Mouse (Mus musculus): ENCODE results near the gene Sox4. TPM values are rescaled to one million over a fixed set of nuclear protein-coding genes. Genes with fewer than 3 reads are reported as not detected.

The Sox4 gene
- polyA plus RNA-seq, 1 experiment from 2014 or later, result 3.6 TPM

DNA sequence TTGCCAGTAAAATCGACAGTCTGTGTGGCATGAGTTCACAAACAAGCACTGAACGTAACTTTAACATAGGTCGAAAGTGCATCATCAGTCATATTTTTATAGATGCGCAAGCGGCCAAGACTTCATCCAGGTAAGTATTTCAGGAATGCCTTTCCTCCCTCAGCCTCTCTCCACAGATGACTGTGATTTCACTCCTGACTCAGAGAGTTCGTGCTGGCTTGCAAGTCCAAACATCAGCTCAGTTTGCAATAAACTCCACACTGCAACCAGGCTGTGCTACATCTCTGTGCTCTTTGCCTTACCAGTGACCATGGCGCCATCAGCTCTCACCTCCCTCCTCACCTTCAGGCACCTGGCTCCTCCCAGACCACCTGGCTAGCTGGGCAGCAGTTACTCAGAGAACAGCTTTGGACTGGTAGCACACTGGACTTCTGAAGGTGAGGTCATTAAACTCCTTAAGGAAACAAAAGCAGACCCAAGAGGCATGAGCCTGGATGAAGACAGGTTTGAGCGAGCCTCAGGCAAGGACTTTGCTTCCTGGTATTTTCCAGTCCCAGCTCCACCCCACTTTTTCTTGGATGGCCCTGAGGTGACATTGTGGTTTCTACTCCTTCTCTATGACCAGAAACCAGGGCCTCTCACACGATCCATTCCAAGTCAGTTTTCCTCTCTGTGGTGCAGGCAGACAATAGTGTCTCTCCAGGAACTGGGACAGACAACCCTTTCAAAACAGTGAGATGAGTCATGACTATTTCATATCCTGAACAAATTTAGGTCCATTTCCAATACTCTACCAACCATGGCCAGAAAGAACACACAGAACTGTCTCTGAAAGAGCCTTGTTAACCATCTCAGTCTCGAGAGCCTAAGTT lies 35.9 kb downstream of the Sox4 start:
- ATAC-seq (no peak), DNase-seq (no peak)
- H3K4me2 ChIP-seq (ENCODE audit: low read depth, low read length), result no peak overlapping the region
- H3K9me3 ChIP-seq (ENCODE audit: low read length), result no peaks in the 10 kb centered on the region
- H3K27ac ChIP-seq (ENCODE audit: low read depth), result no peak overlapping the region
- H3K4me1 ChIP-seq (ENCODE audit: insufficient read depth), result no peaks in the 10 kb centered on the region
- H3K36me3 ChIP-seq (replicated peaks; ENCODE audit: insufficient read depth, low read length), result no peaks in the 10 kb centered on the region
- no peak for TF ChIP-seq CTCF (IDR thresholded peaks at IDR 0.05; ENCODE audit: low read depth)
- no peak for TF ChIP-seq EP300 (IDR thresholded peaks at IDR 0.05; ENCODE audit: low read depth)
- H3K4me3 ChIP-seq (ENCODE audit: low read depth, low read length), result no peak overlapping the region
- WGBS (ENCODE audit: insufficient replicate concordance), result 78% methylated on average over 10 of the region's 10 CpGs
- no peaks in the 10 kb centered on the region for H3K27me3 ChIP-seq (ENCODE audit: insufficient read depth, low read length)
- H3K9ac ChIP-seq (replicated peaks), result no peak overlapping the region

DNA sequence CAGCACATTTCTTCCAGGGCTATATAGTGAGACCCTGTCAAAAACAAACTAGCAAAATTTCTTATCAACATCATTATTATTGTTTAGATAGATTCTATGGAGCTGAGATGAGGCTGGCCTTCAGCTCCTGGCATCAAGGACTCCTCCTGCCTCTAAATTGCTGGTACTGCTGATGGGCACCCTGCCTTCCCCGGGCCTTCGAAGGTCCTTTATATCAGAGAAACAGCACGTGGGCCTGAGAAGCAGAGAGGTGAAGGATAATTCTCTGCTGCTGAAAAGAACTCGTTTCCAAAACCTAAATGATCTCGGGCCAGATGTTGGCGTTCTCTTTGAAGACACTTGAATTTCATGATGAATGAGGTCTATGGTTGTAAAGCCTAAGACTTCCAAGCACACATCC lies 39.9 kb downstream of the Sox4 start:
- H3K4me3 ChIP-seq (ENCODE audit: low read depth, low read length), result no peak overlapping the region
- H3K36me3 ChIP-seq (replicated peaks; ENCODE audit: insufficient read depth, low read length), result no peaks in the 10 kb centered on the region
- 73% methylated on average over 6 of the region's 6 CpGs for WGBS (ENCODE audit: insufficient replicate concordance)
- ATAC-seq (no peak), DNase-seq (no peak)
- no peak overlapping the region for H3K27ac ChIP-seq (ENCODE audit: low read depth)
- H3K4me1 ChIP-seq (ENCODE audit: insufficient read depth), result no peaks in the 10 kb centered on the region
- no peaks in the 10 kb centered on the region for H3K27me3 ChIP-seq (ENCODE audit: insufficient read depth, low read length)
- H3K4me2 ChIP-seq (ENCODE audit: low read depth, low read length), result no peak overlapping the region
- no peak overlapping the region for H3K9ac ChIP-seq (replicated peaks)
- H3K9me3 ChIP-seq (ENCODE audit: low read length), result no peaks in the 10 kb centered on the region
- TF ChIP-seq CTCF (IDR thresholded peaks at IDR 0.05; ENCODE audit: low read depth) (no peak), EP300 (IDR thresholded peaks at IDR 0.05; ENCODE audit: low read depth) (no peak)

- H3K36me3 ChIP-seq (replicated peaks; ENCODE audit: insufficient read depth, low read length), result no peaks in the 10 kb centered on the region
- ATAC-seq (no peak), DNase-seq (no peak)
- H3K9me3 ChIP-seq (ENCODE audit: low read length), result no peaks in the 10 kb centered on the region
- 71% methylated on average over 10 of the region's 10 CpGs for WGBS (ENCODE audit: insufficient replicate concordance)
- H3K4me2 ChIP-seq (ENCODE audit: low read depth, low read length), result no peak overlapping the region
- H3K4me1 ChIP-seq (ENCODE audit: insufficient read depth), result no peaks in the 10 kb centered on the region
- TF ChIP-seq EP300 (IDR thresholded peaks at IDR 0.05; ENCODE audit: low read depth) (no peak), CTCF (IDR thresholded peaks at IDR 0.05; ENCODE audit: low read depth) (no peak)
- no peak overlapping the region for H3K4me3 ChIP-seq (ENCODE audit: low read depth, low read length)
- H3K9ac ChIP-seq (replicated peaks), result no peak overlapping the region
- H3K27me3 ChIP-seq (ENCODE audit: insufficient read depth, low read length), result no peaks in the 10 kb centered on the region
- no peak overlapping the region for H3K27ac ChIP-seq (ENCODE audit: low read depth)
Measured at GRCm38 (mm10) chr13:28906981-28907380, 46.5 kb downstream of the Sox4 start.

Data from liver, postnatal 0 days (tissue).